Mouse (Mus musculus): ENCODE measurements around the gene Smug1.

Smug1 gene

DNA sequence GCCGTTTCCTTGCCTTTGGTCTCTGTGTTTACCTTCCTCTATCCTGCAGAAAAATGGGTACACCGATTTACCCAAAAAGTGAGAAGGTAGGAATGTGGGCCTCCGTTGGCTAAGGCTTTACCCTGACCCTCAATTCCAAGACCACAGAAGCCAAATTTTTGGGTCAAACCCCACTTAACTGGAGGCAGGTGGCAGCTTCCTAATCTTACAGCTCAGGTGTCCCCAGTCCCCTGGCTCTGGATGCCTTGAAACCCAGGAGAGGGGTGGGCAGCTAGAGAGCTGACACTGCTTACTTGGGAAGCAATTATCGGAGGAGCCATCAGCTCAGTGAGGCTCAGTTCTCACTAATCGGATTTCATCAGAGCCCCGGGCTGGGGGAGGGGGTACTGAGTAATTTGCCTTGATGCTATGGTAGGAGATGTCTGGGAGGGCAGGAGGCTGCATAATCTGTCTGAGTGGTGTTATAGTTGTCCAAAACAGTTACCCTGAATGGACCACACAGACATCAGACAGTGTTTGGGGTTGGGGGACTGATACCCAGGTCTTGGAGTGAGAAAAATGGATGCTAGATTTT is at the start of gene Smug1:
Smug1 (minus strand) TSS at position 51 of the 574 bp plus-strand sequence.
- no peak for DNase-seq (ENCODE audit: extremely low spot score)

DNA sequence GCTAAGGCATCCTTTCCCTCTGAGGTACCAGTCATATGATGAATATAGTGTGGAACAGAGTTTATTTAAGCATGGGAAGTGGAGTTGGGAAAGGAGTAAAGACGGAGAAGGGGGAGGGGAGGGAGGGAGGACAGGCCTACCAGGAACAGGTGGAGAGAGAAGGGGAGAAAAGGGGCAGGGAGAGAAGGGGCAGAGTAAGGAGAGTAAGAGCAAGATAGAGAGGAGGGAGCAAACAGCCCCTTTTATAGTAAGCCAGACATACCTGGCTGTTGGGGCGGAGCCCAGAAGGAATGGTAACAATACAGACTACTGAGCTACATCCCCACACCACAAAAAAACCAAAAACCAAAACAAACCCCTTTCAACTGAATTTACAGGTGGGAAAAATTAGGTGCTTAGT is 49.2 kb upstream of the Smug1 start:
- peak; percentile 19 for DNase-seq (ENCODE audit: extremely low spot score)

DNA sequence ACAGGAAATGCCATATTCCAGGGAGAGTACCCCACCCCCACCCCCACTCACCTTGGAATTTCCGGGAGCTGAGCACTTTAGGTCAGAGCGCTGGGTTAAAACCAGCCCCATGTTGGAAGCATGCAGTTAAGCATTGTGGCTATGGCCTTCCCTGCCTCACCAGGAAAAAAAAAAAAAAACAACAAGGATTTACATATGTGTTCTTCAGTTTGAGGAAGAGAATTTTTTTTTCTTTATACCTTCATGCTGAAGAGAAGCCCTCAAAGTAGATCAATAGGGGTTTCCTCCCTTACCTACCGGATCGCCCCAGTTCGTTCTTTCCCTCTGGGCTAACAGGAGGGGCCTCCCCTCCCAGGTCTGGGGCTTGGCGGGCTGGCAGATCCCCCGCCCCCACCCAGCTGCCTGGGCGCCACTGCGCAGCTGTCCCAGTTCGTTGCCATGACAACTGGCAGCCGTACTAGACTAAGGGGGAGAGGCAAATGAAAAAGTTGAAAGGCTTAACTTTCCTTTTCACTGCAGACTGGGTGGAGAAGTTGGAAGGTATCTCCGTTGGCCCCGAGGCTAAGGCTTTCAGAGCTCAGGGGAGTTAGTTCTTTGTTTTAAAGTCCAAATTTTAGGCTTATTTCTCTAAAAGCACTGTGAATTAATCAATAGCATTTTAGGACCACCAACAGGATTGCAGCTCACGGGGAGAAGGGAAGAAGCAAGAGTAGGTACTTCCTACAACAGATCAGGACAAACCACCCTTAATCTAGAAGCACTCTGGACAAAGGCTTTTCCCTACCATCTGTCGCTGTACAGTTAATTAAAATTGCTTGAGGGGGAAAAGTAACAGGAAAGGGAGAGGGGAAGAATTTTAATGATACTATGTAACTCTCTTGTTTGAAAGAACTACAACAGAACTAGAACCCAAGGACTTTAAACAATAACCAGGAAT is 48.3 kb upstream of the Smug1 start:
- DNase-seq (ENCODE audit: extremely low spot score): peak; percentile 91

DNA sequence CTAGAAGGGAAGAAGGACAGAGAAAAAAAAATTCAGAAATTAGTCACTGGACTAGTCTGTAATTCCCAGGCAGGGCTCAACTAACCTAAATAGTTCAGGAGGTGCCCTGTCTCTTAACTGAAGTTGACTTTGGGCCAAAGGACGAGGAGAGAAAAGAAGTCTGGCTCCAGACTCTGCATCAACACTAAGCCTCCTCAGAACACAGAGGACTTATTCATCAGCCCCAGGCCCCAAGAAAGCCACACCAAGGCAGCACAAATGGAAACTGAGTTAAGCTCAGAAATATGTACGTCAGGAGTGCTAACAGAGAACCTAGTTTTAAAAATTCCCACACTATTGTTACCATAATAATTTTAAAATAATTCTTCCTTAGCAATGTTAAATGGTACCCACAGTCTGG is 47.3 kb upstream of the Smug1 start:
- no peak for DNase-seq (ENCODE audit: extremely low spot score)

DNA sequence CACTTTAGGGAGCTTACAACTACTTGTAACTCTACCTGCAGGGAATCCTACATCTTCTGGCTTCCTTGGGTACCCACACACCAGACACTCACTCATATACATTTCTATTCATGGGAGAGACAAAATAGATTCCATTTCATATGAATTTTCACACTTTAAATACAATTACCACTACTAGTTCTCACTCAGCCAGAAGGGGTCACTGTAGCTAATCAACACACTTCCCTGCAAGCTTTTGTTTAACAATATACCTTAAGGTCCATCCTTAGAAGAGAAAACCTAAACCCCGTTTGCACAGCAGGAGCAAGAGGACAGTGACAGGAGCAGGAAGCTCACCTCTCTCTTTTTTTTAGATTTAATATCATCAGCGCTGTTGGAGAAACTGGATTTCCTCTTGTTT is 38.3 kb upstream of the Smug1 start:
- DNase-seq (ENCODE audit: extremely low spot score): no peak

DNA sequence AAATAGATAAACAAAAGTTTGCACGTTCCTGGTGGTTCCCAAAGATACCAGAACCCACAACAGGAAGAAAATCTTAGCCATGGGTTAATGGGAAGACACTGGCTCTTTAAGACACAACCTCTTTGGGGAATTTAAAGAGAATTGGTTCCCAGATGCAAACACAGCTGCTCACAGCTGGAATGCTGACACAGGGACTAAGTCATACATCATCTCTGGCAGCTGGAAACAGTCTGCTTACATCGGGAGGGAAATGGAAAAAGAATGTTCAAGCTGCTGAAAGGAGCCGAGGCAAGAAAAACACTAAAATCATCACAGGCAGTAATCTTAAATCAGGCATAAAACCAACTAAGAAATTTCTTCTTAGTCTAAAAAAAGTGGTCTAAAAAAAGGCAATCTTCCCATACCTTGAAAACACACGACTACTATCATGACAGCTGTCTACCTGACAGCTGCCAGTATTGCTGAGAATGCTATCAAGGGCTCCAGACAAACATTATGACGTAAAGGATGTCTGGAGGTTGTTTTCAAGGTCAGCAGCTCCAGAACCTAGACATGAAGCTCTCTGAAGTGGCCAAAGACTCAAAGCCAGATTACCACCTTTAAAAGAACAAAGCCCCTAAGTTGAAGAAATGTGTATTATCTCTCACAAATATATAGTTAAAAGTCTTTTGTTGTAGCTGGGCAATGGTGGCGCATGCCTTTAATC is 35.3 kb upstream of the Smug1 start:
- no peak for DNase-seq (ENCODE audit: extremely low spot score)

DNA sequence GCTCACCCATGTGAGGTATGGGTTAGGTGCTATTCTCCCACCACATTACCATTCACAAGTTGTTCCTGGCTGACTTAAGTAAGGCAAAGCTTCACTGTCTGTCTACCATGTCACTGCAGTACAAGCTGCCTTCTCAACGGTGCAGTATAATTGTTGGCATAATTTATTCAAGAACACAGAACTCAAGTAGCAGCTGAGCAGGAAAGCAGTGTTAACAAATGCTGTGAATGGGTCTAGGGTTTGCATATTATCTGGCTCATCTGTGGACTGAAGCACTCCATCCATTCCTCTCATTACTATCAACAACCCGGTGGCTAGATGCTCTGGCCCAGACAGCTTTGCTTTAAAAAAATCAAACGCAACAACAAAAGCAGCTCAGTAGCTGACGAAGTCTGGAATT is 30.9 kb upstream of the Smug1 start:
- DNase-seq (ENCODE audit: extremely low spot score): no peak

DNA sequence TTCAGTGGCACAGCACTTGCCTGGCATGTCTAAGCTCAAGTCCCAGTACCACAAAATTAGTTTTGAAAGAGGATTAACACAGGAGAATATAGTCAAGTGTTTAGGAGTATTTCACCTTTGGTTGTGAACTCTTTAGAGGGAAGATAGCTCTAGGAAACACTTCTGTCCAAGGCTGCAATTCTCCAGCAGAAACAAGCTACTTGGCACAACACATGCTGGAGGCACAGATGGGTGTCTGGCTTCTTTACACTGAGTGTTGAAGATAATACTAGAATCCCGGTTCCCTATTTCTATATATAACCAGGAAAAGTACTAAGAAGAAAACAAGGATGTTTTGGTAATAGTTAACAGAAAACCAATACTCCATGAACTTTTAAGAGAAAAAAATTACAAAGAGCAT is 29.9 kb upstream of the Smug1 start:
- no peak for DNase-seq (ENCODE audit: extremely low spot score)

DNA sequence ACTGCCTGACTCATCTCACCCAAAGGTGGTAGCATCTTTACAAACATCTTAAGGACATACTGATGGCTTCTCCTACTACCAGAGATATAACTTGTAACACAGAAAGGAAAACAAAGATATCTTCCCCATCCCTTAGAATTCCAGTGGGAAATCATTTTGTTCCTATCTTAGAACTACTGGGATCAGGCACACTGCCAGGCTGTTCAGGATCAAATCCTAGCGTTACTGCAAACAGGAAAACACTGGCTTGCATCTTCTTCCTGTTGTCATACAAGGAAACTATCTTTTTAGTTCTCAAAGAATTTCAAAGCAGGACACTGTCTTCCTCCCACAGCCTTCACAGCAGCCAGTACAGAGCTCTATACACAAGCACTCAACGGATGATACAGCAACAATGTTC is 26.7 kb upstream of the Smug1 start:
- DNase-seq (ENCODE audit: extremely low spot score): no peak

DNA sequence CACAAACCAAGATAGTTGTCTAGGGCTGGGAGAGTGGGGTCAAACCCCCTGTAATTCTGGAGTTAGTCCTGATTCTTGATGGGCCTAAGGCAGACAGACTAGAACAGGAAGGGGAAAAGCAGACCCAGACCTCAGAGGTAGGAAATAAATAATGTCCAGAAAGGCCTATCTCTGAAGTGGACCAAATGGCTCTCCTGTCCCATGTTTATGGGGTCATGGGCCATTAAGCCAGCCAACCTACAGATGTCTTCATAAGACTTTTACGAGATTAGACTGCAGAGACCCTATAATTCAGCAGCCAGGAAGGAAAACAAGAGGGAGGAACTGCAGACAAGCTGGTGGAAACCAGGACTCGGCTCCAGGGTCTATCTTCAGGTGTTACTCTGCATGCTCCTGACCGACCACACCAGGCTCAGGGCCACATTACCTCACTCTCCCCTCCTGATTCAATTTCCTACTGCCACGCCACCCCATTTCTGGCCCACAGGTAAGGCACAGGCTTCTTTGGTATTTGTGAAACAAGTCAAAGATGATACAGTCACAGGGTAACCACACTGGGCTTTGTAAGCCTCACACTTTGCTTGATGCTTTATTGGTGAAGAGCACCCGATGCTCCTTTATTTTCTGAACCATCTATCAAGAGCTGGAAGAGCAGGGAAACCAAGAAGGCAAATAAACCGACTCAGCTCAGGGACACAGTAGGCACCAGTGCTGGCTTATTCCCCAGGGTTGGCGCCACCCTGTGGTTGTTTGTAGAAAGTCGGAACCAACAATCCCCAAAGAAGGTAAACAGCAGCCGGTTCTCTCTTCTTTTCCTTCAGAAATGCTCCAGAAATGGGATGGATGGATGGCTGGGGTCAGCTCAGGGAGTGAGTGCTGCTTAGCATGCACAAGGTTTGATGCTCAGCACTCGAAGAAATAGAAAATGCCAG is 23.9 kb upstream of the Smug1 start:
- DNase-seq (ENCODE audit: extremely low spot score): peak; percentile 25

DNA sequence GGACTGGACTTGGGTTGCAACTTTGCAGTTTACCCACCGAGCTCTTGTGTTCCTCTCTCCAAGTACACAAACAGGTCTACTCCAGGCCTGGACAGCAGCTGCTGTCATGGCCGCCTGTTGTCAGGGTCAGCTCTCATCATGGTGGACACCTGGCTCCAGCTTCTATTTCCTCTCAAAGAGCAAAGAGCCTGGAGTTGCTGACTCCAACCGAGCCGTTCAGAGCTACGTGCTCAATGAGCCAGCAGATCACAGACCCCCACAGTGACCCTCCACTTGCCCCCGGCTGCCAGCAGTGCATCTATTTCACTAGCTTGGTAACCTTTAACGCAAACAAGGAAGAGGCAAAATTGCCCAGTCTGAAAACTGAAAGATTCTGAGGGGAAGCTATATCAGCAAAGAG is 23.2 kb upstream of the Smug1 start:
- no peak for DNase-seq (ENCODE audit: extremely low spot score)

DNA sequence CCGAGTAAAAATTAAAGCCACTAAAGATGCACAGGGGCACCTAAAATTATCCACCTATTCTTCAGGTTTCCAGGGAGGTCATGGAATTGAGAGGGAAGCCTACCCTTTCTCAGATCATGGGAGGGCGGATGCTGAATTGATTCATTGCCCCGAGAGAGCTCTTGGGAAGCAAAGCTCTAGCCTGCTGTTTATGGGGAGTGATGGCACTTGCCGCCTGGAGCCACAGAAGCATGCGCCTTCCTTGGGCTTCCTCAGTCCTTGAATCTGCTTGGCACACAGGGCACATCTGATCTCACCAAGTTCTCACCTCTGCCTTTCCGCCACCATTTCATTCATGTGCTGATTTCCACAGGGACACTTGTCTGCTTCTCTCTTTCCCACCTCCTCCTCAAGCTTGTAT is 20.9 kb upstream of the Smug1 start:
- no peak for DNase-seq (ENCODE audit: extremely low spot score)

DNA sequence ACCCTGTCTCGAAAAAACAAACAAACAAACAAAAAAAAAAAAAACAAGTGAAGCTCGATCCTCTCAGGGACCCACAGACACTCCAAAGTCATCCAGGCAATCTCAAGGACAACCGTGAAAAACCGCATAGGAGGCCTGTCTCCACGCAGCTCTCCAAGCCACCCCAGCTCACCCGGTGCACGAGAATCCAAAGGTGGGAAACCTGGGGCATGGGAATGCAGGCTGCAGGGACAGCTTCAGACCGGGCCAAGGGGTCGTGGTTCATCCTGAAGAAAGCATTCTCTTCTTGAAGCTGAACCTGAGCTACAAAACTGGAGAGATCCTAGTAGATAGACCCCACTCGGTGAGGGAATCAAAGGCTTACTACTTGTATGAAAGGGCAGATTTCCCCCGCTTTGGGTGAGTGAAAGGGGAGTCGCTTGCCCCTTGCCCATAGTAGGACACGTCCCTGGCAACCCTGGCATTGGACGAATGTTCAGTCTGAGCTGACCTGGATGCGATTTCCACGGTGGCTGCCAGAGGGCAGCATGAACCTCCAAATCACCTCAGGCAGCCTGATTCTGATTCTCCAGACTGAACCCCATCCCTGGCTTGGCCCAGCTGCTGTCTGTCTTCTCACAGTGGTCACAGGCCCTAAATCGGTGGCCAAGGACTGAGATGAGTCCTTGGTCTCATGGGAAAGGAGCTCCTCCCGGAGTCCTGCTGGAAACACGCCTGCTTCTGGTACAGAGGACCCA is 18.7 kb upstream of the Smug1 start:
- peak; percentile 43 for DNase-seq (ENCODE audit: extremely low spot score)

DNA sequence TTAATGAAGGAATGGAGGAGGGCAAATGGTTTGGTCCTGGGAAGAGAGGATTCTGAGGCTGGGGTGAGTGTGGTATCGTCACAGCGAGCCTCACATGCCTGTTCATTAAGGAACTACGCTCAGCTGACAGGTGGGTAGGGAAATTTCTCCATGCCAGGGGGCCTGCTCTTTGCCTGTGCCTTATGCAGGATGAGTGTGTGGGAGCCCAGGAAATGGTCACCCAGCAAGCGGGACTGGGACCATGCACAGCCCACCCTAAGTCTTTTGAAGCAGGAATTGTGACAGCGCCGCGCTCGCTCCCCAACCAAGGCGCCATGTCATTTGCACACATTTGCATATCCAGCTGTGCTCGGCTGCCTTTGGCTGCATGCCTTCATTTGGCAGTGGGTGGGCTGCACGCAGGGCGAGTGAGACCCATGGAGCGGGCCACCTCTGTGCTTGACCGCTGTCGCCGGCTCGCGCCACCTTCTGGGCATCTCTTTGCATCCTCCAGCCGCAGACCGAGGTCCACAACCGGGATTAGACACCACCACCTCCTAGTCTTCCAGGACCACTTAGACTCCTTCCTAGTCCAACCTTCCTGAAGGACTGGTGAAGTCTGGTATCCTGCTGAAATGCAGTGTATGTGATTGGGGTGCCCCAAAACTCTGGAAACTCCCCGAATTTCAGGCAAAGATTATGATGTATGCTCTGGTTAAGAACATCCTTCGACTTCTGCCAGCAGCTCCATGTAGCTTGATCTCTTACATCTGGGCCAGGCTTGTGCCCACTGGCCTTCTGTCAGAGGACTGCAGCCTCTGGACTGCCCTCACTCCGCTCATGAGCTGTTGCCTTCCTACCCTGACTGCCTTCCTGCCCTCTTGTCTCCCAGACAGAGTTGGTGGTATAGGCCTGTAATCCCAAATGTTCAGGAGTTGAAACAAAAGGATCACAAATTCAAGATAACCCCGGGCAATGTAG is 17.0 kb upstream of the Smug1 start:
- DNase-seq (ENCODE audit: extremely low spot score): peak; percentile 56

DNA sequence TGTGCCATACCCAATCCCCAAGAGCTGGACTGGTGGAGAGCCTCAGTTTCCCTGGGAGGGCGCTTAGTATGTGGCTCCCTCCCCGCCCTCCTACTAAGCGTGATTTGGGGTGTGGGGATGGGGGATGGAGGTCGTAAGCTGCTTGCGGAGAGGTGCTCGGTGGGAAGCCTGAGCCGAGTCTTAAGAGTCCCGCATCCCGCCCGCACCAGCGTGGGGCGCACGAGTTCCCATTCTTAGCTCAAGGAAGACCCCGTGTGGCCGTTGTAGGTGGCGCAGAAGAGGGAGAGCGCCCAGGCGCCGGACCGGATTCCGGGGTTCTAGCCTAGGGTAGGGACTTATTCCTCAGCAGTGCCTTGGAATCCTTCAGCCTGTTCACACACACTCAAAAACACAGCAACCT is 16.2 kb upstream of the Smug1 start:
- DNase-seq (ENCODE audit: extremely low spot score): peak; percentile 76

DNA sequence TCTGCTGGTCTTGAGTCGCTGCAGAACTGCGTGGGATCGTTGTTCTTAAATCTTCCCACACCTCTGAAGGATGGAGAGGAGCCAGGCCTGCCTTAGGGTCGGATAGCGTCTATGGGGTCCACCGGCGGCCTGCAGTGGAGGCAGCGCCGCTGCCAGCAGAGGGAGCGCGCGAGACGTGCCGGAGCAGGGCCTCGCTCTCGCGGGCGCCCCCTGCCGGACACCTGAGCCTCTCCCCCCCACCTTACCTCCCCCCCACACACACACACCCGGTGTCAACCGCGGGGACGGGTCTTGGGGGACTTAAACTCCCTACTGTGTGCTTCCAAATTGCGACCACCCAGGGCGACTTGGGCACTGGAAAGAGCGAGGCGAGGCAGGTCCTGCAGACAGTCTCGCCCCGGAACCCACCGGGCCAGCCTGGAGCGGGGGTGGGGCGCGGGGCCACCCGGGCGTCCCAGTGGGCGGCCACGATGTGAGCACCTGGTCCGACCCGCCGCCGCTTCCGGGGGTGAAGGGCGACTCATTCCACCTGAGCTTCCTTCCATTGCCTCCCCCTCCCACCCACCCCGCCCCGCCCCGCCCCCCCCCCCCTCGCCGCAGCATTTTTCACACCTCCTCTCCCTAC is 15.4 kb upstream of the Smug1 start:
- DNase-seq (ENCODE audit: extremely low spot score): peak; percentile 85

DNA sequence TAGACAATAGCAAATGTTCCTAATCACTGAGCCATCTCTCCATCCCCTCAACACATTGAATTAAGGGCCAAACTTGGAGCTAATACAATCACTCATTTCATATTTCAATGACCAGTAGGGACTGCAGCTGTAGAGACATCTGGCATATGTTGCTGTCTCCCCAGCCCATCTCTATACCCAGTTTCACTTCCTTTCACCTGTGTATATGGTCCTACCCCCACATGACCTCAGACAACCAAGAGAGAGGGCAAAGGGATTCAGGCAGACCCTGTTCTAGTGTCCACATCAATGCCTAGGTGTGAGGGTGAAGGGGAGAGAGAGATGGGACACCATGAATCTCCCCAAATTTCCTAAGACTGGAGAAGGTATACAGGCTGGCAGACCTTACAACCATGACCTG is 13.5 kb upstream of the Smug1 start:
- no peak for DNase-seq (ENCODE audit: extremely low spot score)

DNA sequence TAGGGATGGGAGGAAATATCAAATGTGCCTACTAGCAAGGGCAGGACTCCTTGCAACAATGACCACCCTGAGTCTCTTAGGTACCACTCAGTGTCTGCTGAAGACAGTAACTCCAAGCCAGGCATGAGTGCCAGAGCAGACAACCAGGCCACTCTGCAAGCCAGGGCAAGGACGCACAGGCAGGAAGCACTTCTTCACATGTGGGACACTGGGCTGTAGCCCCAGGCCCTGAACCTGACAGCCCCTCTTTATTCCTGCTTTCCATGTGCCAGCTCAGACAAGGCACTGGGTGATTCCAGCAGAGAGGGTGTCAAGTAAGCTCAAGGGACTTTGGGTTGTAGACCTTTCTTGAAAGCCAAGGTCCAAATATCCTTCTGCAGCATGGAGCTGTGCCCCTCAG is 11.9 kb upstream of the Smug1 start:
- no peak for DNase-seq (ENCODE audit: extremely low spot score)

DNA sequence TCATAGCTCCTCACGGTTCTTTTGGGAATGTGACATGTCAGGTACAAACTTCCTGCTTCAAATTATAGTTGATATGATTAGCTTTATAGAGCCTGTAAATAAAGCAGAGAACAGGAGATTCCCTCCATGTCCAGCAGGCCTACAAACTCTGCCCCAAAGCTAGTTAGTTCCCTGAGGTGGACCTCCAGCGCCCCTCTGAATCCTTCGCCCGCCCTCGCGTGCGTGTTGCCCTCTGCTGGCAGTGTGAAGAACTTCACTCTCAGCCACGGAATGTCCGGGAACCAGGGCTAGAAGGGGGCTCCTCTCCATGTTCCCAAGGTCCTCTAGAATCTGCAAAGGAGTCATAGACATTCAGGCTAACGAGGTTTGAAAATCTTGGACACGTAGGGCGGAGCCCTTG is 11.2 kb upstream of the Smug1 start:
- DNase-seq (ENCODE audit: extremely low spot score): peak; percentile 66
